Mouse (Mus musculus) heart, embryonic 11.5 days (tissue): ENCODE results near the gene Gm5737. TPM values are rescaled to one million over a fixed set of nuclear protein-coding genes. Genes with fewer than 3 reads are reported as not detected.

Experiments used
- ATAC-seq: fragments of 200-750 bp; cut with Nextera tagmentation; replicated peaks from 2 replicates; pipeline ENCODE4 v1.8.0; 2017; ENCODE audit warnings: moderate library complexity; ENCODE audit not compliant: insufficient number of reproducible peaks, low FRiP score, low TSS enrichment
- H3K27ac ChIP-seq: fragments of 300-500 bp; sonication (generic); 2 replicates; pipeline ENCODE4 v1.5.1; 2014; ENCODE audit warnings: mild to moderate bottlenecking, low read depth, low read length
- H3K27me3 ChIP-seq: fragments of 300-500 bp; sonication (generic); 2 replicates; pipeline ENCODE4 v1.6.1; 2014; ENCODE audit warnings: mild to moderate bottlenecking, low read length, mixed read lengths; ENCODE audit not compliant: control insufficient read depth, insufficient read depth
- H3K36me3 ChIP-seq: fragments of 300-500 bp; sonication (generic); 2 replicates; pipeline ENCODE4 v1.6.1; 2014; ENCODE audit warnings: mild to moderate bottlenecking, low read length, moderate library complexity, mixed read lengths; ENCODE audit not compliant: control insufficient read depth, insufficient read depth
- H3K4me1 ChIP-seq: fragments of 300-500 bp; sonication (generic); 2 replicates; pipeline ENCODE4 v1.6.1; 2014; ENCODE audit warnings: low read length; ENCODE audit not compliant: control insufficient read depth, insufficient read depth
- H3K4me2 ChIP-seq: fragments of 300-500 bp; sonication (generic); 2 replicates; pipeline ENCODE4 v1.6.1; 2014; ENCODE audit warnings: mild to moderate bottlenecking, moderate library complexity
- H3K4me3 ChIP-seq: fragments of 300-500 bp; sonication (generic); 2 replicates; pipeline ENCODE4 v1.5.1; 2014; ENCODE audit warnings: low read depth, low read length
- H3K9ac ChIP-seq: fragments of 300-500 bp; sonication (generic); 2 replicates; pipeline ENCODE4 v1.6.1; 2014; ENCODE audit warnings: mild to moderate bottlenecking, low read depth, low read length, moderate library complexity
- H3K9me3 ChIP-seq: fragments of 300-500 bp; sonication (generic); replicated peaks from 2 replicates; pipeline ENCODE4 v1.6.1; 2016; ENCODE audit warnings: low read length; ENCODE audit not compliant: control insufficient read depth
- WGBS: fragments of 180-500 bp; shearing (Covaris S2); extraction: QIAGEN DNeasy Blood & Tissue Kit; methylation state at CpG from one replicate; pipeline ENCODE4 v1.1.7; 2014; ENCODE audit not compliant: insufficient replicate concordance; 5-methylcytosine and 5-hydroxymethylcytosine counted together
- polyA plus RNA-seq: library from polyadenylated mRNA; unstranded; fragments of >200 nt; fragmentation: Nextera tagmentation; extraction: Ambion mirVana; gene quantifications from 2 replicates; pipeline ENCODE4 v1.2.1, GENCODE M21; 2014

Gm5737 gene
- polyA plus RNA-seq, 1 experiment from 2014 or later: not detected

GRCm38 (mm10) chr7:120836361-120836760 lies 24.2 kb downstream of the Gm5737 start:
- Histone ChIP-seq H3K36me3 (no peaks in the 10 kb centered on the region), H3K4me2 (peak overlapping the region; percentile 66), H3K27ac (no peak overlapping the region), H3K9me3 (no peaks in the 10 kb centered on the region), H3K4me3 (peak overlapping the region; percentile 65), H3K27me3 (no peaks in the 10 kb centered on the region), H3K9ac (peak overlapping the region; percentile 43; the same call in 1 of the 2 replicates), H3K4me1 (no peaks in the 10 kb centered on the region)
- WGBS: 7% methylated on average over 12 of the region's 12 CpGs
- ATAC-seq: no peak

- Histone ChIP-seq H3K27ac (no peak overlapping the region), H3K4me1 (no peaks in the 10 kb centered on the region), H3K36me3 (no peaks in the 10 kb centered on the region), H3K27me3 (no peaks in the 10 kb centered on the region), H3K4me2 (no peak overlapping the region), H3K9me3 (no peaks in the 10 kb centered on the region), H3K9ac (no peak overlapping the region), H3K4me3 (no peak overlapping the region)
- ATAC-seq: no peak
- WGBS: 70% methylated on average over 5 of the region's 5 CpGs
Measured at GRCm38 (mm10) chr7:120838436-120839160, 26.4 kb downstream of the Gm5737 start.

GRCm38 (mm10) chr7:120839786-120840185 lies 27.6 kb downstream of the Gm5737 start:
- Histone ChIP-seq H3K9me3 (no peaks in the 10 kb centered on the region), H3K36me3 (no peaks in the 10 kb centered on the region), H3K4me2 (no peak overlapping the region), H3K27ac (no peak overlapping the region), H3K27me3 (peaks cover under 1% of the 10 kb centered on the region; the same call in 1 of the 2 replicates), H3K4me1 (peaks cover 9% of the 10 kb centered on the region), H3K4me3 (no peak overlapping the region), H3K9ac (no peak overlapping the region)
- ATAC-seq: no peak
- WGBS: 79% methylated on average over 2 of the region's 2 CpGs

GRCm38 (mm10) chr7:120842345-120843036 lies 30.3 kb downstream of the Gm5737 start, which contains the start of gene Eef2k:
Gene Eef2k, plus strand, starts transcription at chr7:120842831.
- peak within 1 kb of the TSS; percentile 85 for H3K27ac ChIP-seq
- WGBS: 4% methylated on average over 35 of the region's 35 CpGs

GRCm38 (mm10) chr7:120843037-120843621 lies 31.0 kb downstream of the Gm5737 start:
- H3K27me3 ChIP-seq: peaks cover 7% of the 10 kb centered on the region
- ATAC-seq: peak; percentile 64
- no peaks in the 10 kb centered on the region for H3K9me3 ChIP-seq
- H3K9ac ChIP-seq: peak overlapping the region; percentile 85
- 0% methylated on average over 40 of the region's 40 CpGs for WGBS
- H3K36me3 ChIP-seq: no peaks in the 10 kb centered on the region
- H3K4me2 ChIP-seq: peak overlapping the region; percentile 84
- peak overlapping the region; percentile 74 for H3K4me3 ChIP-seq
- peaks cover 12% of the 10 kb centered on the region for H3K4me1 ChIP-seq
- peak overlapping the region; percentile 85 for H3K27ac ChIP-seq

More at GRCm38 (mm10) chr7:120842345-120843036, 30.3 kb downstream of the Gm5737 start, which contains the start of gene Eef2k:
- H3K36me3 ChIP-seq: no peaks in the 10 kb centered on the region
- H3K9ac ChIP-seq: peak within 1 kb of the TSS; percentile 85
- peak within 1 kb of the TSS; percentile 84 for H3K4me2 ChIP-seq
- H3K4me1 ChIP-seq: peaks cover 12% of the 10 kb centered on the region
- H3K4me3 ChIP-seq: peak within 1 kb of the TSS; percentile 74
- peaks cover 7% of the 10 kb centered on the region for H3K27me3 ChIP-seq
- peak; percentile 95 for ATAC-seq
- H3K9me3 ChIP-seq: no peaks in the 10 kb centered on the region

GRCm38 (mm10) chr7:120843852-120844435 lies 31.8 kb downstream of the Gm5737 start:
- Histone ChIP-seq H3K9ac (peak overlapping the region; percentile 85), H3K4me1 (peaks cover 12% of the 10 kb centered on the region), H3K4me2 (peak overlapping the region; percentile 84), H3K27ac (no peak overlapping the region; the same call in 1 of the 2 replicates), H3K36me3 (no peaks in the 10 kb centered on the region), H3K27me3 (peaks cover 7% of the 10 kb centered on the region), H3K4me3 (peak overlapping the region; percentile 74), H3K9me3 (no peaks in the 10 kb centered on the region)
- 2% methylated on average over 16 of the region's 16 CpGs for WGBS
- no peak for ATAC-seq

- Histone ChIP-seq H3K4me3 (peak overlapping the region; percentile 74), H3K27ac (no peak overlapping the region), H3K9ac (peak overlapping the region; percentile 85; the same call in 1 of the 2 replicates), H3K27me3 (peaks cover 7% of the 10 kb centered on the region), H3K4me2 (peak overlapping the region; percentile 84), H3K4me1 (peaks cover 12% of the 10 kb centered on the region), H3K9me3 (no peaks in the 10 kb centered on the region), H3K36me3 (no peaks in the 10 kb centered on the region)
- 15% methylated on average over 9 of the region's 9 CpGs for WGBS
- no peak for ATAC-seq
Measured at GRCm38 (mm10) chr7:120844689-120845088, 32.5 kb downstream of the Gm5737 start.

GRCm38 (mm10) chr7:120848831-120849512 lies 36.8 kb downstream of the Gm5737 start:
- Histone ChIP-seq H3K4me1 (peaks cover 19% of the 10 kb centered on the region), H3K4me3 (no peak overlapping the region), H3K27ac (no peak overlapping the region), H3K4me2 (no peak overlapping the region), H3K9me3 (no peaks in the 10 kb centered on the region), H3K36me3 (no peaks in the 10 kb centered on the region), H3K9ac (no peak overlapping the region), H3K27me3 (peaks cover 7% of the 10 kb centered on the region)
- 77% methylated on average over 3 of the region's 3 CpGs for WGBS
- no peak for ATAC-seq
